Mouse (Mus musculus): Measurements from ENCODE around the gene Lsm14a. TPM values are rescaled to one million over a fixed set of nuclear protein-coding genes. Genes with fewer than 3 reads are reported as not detected.

The Lsm14a gene
- total and polyA plus RNA-seq, 3 experiments, result 53.7 to 193 (median 90.0) TPM

DNA sequence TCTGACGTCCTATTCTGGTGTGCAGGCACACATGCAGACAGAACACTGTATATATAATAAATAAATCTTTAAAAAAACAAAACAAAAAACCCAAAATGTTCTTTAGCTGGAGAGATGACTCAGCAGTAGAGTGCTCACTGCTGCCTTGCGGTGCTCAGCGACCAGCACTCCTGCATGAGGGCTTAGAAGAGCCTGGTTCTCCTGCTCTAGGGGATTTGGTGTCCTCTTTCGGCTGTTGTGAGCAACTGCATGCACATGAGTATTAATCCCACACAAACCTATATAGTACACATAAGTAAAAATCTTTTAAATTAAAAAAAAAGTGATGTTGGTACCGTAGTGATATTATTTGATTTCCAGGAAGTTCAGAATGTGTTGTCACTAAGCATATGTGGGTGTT, 5.7 kb upstream of the Lsm14a start (continued):
- TF ChIP-seq MAFK (IDR thresholded peaks at IDR 0.05; ENCODE audit: insufficient replicate concordance, low read length), result peak; percentile 56; the same call in 1 of the 2 replicates
- no peak for TF ChIP-seq CHD1 (IDR thresholded peaks at IDR 0.05; ENCODE audit: low read depth, low read length)
- no peak for TF ChIP-seq RCOR1 (conservative IDR thresholded peaks at IDR 0.05; ENCODE audit: low read depth, low read length)
- TF ChIP-seq NRF1 (IDR thresholded peaks at IDR 0.05; ENCODE audit: low read depth, low read length), result no peak
- no peak for TF ChIP-seq JUND (conservative IDR thresholded peaks at IDR 0.05; ENCODE audit: low read depth, low read length)
- TF ChIP-seq EP300 (IDR thresholded peaks at IDR 0.05; ENCODE audit: low read length), result no peak
- no peak for TF ChIP-seq POLR2AphosphoS2 (IDR thresholded peaks at IDR 0.05; ENCODE audit: low read depth, low read length)
- no peak for TF ChIP-seq CHD2 (IDR thresholded peaks at IDR 0.05; ENCODE audit: low read length)
- TF ChIP-seq ZC3H11A (IDR thresholded peaks at IDR 0.05; ENCODE audit: low read depth, low read length), result no peak

- in situ Hi-C loops (cut with MboI; ENCODE audit: low pct_ligation_motif_present, low pct_unique_long_range_greater_than_20kb, low sequenced_read_pairs), result no loop called here
- DNase-seq (ENCODE audit: extremely low read depth), result no peak
Observed at GRCm38 (mm10) chr7:34396791-34397190, 3.7 kb upstream of the Lsm14a start.

DNA sequence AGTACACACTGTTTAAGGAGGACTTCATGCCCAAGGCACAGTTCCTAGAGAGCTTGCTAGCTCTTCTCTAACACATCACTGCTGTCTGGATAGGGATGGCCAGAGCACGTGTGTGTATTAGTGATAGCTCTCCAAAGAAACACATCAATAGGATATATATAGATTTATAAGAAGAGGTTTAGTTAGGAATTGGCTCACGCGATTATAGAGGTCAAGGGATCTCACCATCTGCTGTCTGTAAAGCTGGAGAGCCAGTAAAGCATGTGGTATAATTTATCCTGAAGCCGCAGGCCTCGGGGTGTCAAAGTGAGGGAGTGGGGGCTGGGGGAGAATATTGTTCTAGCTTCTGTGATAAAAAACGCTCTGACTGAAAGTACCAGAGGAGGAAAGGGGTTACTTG, 2.6 kb upstream of the Lsm14a start:
- no peaks in the 10 kb centered on the region for H3K79me2 ChIP-seq (replicated peaks; ENCODE audit: control insufficient read depth, extremely low read depth, insufficient read depth, poor library complexity, severe bottlenecking)
- H3K4me2 ChIP-seq (ENCODE audit: insufficient read depth, low read depth, poor library complexity, severe bottlenecking), result no peak overlapping the region
- in situ Hi-C loops (cut with MboI; ENCODE audit: low pct_ligation_motif_present, low pct_unique_long_range_greater_than_20kb, low sequenced_read_pairs) (no loop called here), dilution Hi-C loops (cut with MboI; ENCODE audit: extremely low pct_ligation_motif_present, extremely low pct_unique_long_range_greater_than_20kb, low sequenced_read_pairs) (no loop called here)
- no peak overlapping the region for H3K27ac ChIP-seq (ENCODE audit: insufficient read depth, low read depth)
- H3K4me1 ChIP-seq (ENCODE audit: control insufficient read depth in 1 of 2, insufficient read depth in 2 of 2), result peaks cover 4 to 13% of the 10 kb centered on the region in 2 experiments; a peak in 3 of 4 replicates
- H3K9ac ChIP-seq (ENCODE audit: insufficient read depth, low read depth), result no peak overlapping the region
- H3K9me3 ChIP-seq (replicated peaks; ENCODE audit: low read length), result no peaks in the 10 kb centered on the region
- DNase-seq (ENCODE audit: extremely low read depth), result no peak
- peaks cover 0 to 1% of the 10 kb centered on the region in 2 experiments for H3K36me3 ChIP-seq (replicated peaks in 1 of 2; ENCODE audit: control insufficient read depth in 1 of 2, insufficient read depth in 1 of 2, low read length in 1 of 2)
- no peaks in the 10 kb centered on the region for H3K27me3 ChIP-seq (replicated peaks)
- no peak overlapping the region for H3K4me3 ChIP-seq (replicated peaks in 1 of 3; ENCODE audit: low read depth in 2 of 3, low read length in 2 of 3, poor library complexity in 1 of 3)
- no peak for TF ChIP-seq TBP (conservative IDR thresholded peaks at IDR 0.05; ENCODE audit: low read depth, low read length)
- no peak for TF ChIP-seq ZNF384 (IDR thresholded peaks at IDR 0.05; ENCODE audit: low read depth, low read length)
- no peak for TF ChIP-seq MAX (IDR thresholded peaks at IDR 0.05; ENCODE audit: low read length)

More at GRCm38 (mm10) chr7:34396791-34397190, 3.7 kb upstream of the Lsm14a start:
- no peak overlapping the region for H3K9ac ChIP-seq (ENCODE audit: insufficient read depth, low read depth)
- no peaks in the 10 kb centered on the region for H3K79me2 ChIP-seq (replicated peaks; ENCODE audit: control insufficient read depth, extremely low read depth, insufficient read depth, poor library complexity, severe bottlenecking)
- peaks cover 2 to 4% of the 10 kb centered on the region in 2 experiments; a peak in 3 of 4 replicates for H3K4me1 ChIP-seq (ENCODE audit: control insufficient read depth in 1 of 2, insufficient read depth in 2 of 2)
- no peaks in the 10 kb centered on the region for H3K27me3 ChIP-seq (replicated peaks)
- H3K4me3 ChIP-seq (replicated peaks in 1 of 3; ENCODE audit: low read depth in 2 of 3, low read length in 2 of 3, poor library complexity in 1 of 3), result no peak overlapping the region
- no peak overlapping the region for H3K27ac ChIP-seq (ENCODE audit: insufficient read depth, low read depth)
- dilution Hi-C loops (cut with MboI; ENCODE audit: extremely low pct_ligation_motif_present, extremely low pct_unique_long_range_greater_than_20kb, low sequenced_read_pairs), result no loop called here
- H3K36me3 ChIP-seq (replicated peaks in 1 of 2; ENCODE audit: control insufficient read depth in 1 of 2, insufficient read depth in 1 of 2, low read length in 1 of 2), result peaks cover 0 to 1% of the 10 kb centered on the region in 2 experiments
- TF ChIP-seq MAX (IDR thresholded peaks at IDR 0.05; ENCODE audit: low read length), result no peak
- no peak for TF ChIP-seq TBP (conservative IDR thresholded peaks at IDR 0.05; ENCODE audit: low read depth, low read length)
- TF ChIP-seq IRF4 (IDR thresholded peaks at IDR 0.05; ENCODE audit: low read depth, low read length), result no peak
- no peak for TF ChIP-seq MAZ (IDR thresholded peaks at IDR 0.05; ENCODE audit: low read depth, low read length)
- TF ChIP-seq JUND (conservative IDR thresholded peaks at IDR 0.05; ENCODE audit: low read depth, low read length), result no peak
- no peak for TF ChIP-seq ZMIZ1 (IDR thresholded peaks at IDR 0.05; ENCODE audit: low read depth, low read length)
- H3K4me2 ChIP-seq (ENCODE audit: insufficient read depth, low read depth, poor library complexity, severe bottlenecking), result no peak overlapping the region
- H3K9me3 ChIP-seq (replicated peaks; ENCODE audit: low read length), result no peaks in the 10 kb centered on the region

Data from CH12.LX (cell line).